Mouse (Mus musculus): Measurements from ENCODE around the gene Lrmda. TPM values are rescaled to one million over a fixed set of nuclear protein-coding genes. Genes with fewer than 3 reads are reported as not detected.

Lrmda gene
- polyA plus RNA-seq, 1 experiment from 2014 or later = 1.8 TPM

DNA sequence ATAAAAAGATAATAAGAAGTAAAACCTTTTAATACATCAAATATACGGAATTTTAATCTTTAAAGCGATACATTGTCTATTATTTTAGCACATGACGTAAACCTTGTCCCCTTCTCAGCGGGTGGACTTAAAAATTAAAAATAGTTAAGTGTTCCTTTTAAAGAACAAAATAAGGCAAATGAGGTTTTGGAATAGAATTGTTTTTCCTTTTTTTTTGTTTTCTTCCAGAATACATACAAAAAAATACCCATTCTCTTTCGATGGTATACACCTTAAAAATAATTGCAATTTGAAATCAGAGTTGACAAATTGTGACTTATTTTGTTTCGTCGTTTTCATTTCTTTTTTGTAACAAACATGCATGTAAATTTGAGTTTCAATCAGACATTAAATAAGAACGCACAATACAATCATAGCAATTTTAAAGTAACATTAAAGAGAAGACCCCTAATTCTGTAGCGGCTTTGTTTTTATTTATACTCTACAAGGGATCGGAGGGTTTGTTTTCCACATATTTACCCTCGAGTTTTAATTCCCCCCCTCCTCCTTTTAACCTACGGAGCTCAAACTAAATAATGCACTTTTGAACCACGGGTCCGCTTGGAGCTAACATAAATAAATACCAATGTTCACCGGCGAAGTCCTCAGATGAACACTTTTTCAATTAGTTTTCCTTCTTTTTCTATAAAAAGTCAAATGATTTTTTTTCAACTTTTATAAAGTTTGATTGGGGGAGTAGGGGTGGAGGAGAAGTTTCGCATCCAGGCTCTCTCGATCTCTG, 35.4 kb upstream of the Lrmda start:
- peak overlapping the region; percentile 90 for H3K9ac ChIP-seq (ENCODE audit: low read depth, low read length)
- H3K27ac ChIP-seq (ENCODE audit: low read depth, low read length) = peak overlapping the region; percentile 71; the same call in 1 of the 2 replicates
- H3K9me3 ChIP-seq (ENCODE audit: control insufficient read depth) = no peaks in the 10 kb centered on the region
- no peak for ATAC-seq
- H3K36me3 ChIP-seq (ENCODE audit: control insufficient read depth, insufficient read depth) = peaks cover 11% of the 10 kb centered on the region; the same call in 1 of the 2 replicates
- H3K4me2 ChIP-seq (replicated peaks; ENCODE audit: low read depth) = peak overlapping the region; percentile 95
- WGBS = 19% methylated on average over 18 of the region's 18 CpGs
- TF ChIP-seq CTCF (IDR thresholded peaks at IDR 0.05; ENCODE audit: low read depth) = no peak
- no peaks in the 10 kb centered on the region for H3K27me3 ChIP-seq (replicated peaks; ENCODE audit: control insufficient read depth, insufficient read depth, low read length)
- no peaks in the 10 kb centered on the region for H3K4me1 ChIP-seq (replicated peaks; ENCODE audit: control insufficient read depth, insufficient read depth, low read length)
- H3K4me3 ChIP-seq (ENCODE audit: low read depth, low read length) = peak overlapping the region; percentile 82

- Histone ChIP-seq H3K4me2 (replicated peaks; ENCODE audit: low read depth) (peak overlapping the region; percentile 95), H3K4me1 (replicated peaks; ENCODE audit: control insufficient read depth, insufficient read depth, low read length) (no peaks in the 10 kb centered on the region), H3K36me3 (ENCODE audit: control insufficient read depth, insufficient read depth) (peaks cover 11% of the 10 kb centered on the region; the same call in 1 of the 2 replicates), H3K27me3 (replicated peaks; ENCODE audit: control insufficient read depth, insufficient read depth, low read length) (no peaks in the 10 kb centered on the region), H3K9ac (ENCODE audit: low read depth, low read length) (peak overlapping the region; percentile 90), H3K27ac (ENCODE audit: low read depth, low read length) (peak overlapping the region; percentile 71), H3K4me3 (ENCODE audit: low read depth, low read length) (peak overlapping the region; percentile 82), H3K9me3 (ENCODE audit: control insufficient read depth) (no peaks in the 10 kb centered on the region)
- ATAC-seq = no peak
- 12% methylated on average over 49 of the region's 49 CpGs for WGBS
- TF ChIP-seq CTCF (IDR thresholded peaks at IDR 0.05; ENCODE audit: low read depth) = no peak
These were observed 34.6 kb upstream of the Lrmda start for GRCm38 (mm10) chr14:21984757-21985425.

DNA sequence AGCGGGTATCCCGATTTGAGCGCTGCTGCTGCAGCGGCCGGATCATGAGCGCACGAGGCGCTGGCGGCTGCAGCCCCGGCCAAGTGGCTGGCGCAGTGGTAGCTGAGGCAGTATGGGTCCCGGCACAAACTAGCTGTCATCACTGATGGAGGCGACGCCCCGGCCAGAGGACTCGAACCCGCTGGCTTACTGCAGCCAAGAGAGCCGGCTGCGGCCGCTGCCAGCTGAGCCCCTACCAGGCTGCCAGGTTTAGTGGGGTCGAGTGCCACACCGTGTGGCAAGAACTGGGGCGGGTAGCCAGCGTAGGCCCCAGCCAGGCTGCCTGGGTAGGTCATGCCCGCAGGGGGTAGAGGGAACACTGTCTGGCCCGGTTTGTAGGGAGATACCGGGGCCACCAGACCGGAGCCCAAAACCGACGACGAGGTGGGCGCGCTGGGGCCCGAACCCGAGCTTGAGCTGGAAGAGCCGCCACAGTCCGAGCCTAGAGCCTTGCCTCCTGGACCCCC, 34.0 kb upstream of the Lrmda start:
- H3K4me2 ChIP-seq (replicated peaks; ENCODE audit: low read depth) = peak overlapping the region; percentile 95
- peaks cover 11% of the 10 kb centered on the region; the same call in 1 of the 2 replicates for H3K36me3 ChIP-seq (ENCODE audit: control insufficient read depth, insufficient read depth)
- 2% methylated on average over 37 of the region's 37 CpGs for WGBS
- ATAC-seq = no peak
- H3K9ac ChIP-seq (ENCODE audit: low read depth, low read length) = peak overlapping the region; percentile 90
- H3K4me3 ChIP-seq (ENCODE audit: low read depth, low read length) = peak overlapping the region; percentile 82
- no peaks in the 10 kb centered on the region for H3K27me3 ChIP-seq (replicated peaks; ENCODE audit: control insufficient read depth, insufficient read depth, low read length)
- no peaks in the 10 kb centered on the region for H3K9me3 ChIP-seq (ENCODE audit: control insufficient read depth)
- peak overlapping the region; percentile 71 for H3K27ac ChIP-seq (ENCODE audit: low read depth, low read length)
- no peak for TF ChIP-seq CTCF (IDR thresholded peaks at IDR 0.05; ENCODE audit: low read depth)
- H3K4me1 ChIP-seq (replicated peaks; ENCODE audit: control insufficient read depth, insufficient read depth, low read length) = 0 out of 2 replicates have a peak, but pooled peaks cover 2% of the 10 kb centered on the region

- peak; percentile 75 for TF ChIP-seq CTCF (IDR thresholded peaks at IDR 0.05; ENCODE audit: low read depth)
- Histone ChIP-seq H3K4me3 (ENCODE audit: low read depth, low read length) (peak overlapping the region; percentile 82), H3K36me3 (ENCODE audit: control insufficient read depth, insufficient read depth) (peaks cover 11% of the 10 kb centered on the region; the same call in 1 of the 2 replicates), H3K27ac (ENCODE audit: low read depth, low read length) (peak overlapping the region; percentile 95), H3K4me2 (replicated peaks; ENCODE audit: low read depth) (peak overlapping the region; percentile 95), H3K4me1 (replicated peaks; ENCODE audit: control insufficient read depth, insufficient read depth, low read length) (0 out of 2 replicates have a peak, but pooled peaks cover 2% of the 10 kb centered on the region), H3K9ac (ENCODE audit: low read depth, low read length) (peak overlapping the region; percentile 90), H3K9me3 (ENCODE audit: control insufficient read depth) (no peaks in the 10 kb centered on the region), H3K27me3 (replicated peaks; ENCODE audit: control insufficient read depth, insufficient read depth, low read length) (no peaks in the 10 kb centered on the region)
- peak; percentile 32; the same call in 1 of the 2 replicates for ATAC-seq
- under 1% methylated on average over 54 of the region's 62 CpGs for WGBS
These were observed 33.4 kb upstream of the Lrmda start for GRCm38 (mm10) chr14:21985981-21986732.

DNA sequence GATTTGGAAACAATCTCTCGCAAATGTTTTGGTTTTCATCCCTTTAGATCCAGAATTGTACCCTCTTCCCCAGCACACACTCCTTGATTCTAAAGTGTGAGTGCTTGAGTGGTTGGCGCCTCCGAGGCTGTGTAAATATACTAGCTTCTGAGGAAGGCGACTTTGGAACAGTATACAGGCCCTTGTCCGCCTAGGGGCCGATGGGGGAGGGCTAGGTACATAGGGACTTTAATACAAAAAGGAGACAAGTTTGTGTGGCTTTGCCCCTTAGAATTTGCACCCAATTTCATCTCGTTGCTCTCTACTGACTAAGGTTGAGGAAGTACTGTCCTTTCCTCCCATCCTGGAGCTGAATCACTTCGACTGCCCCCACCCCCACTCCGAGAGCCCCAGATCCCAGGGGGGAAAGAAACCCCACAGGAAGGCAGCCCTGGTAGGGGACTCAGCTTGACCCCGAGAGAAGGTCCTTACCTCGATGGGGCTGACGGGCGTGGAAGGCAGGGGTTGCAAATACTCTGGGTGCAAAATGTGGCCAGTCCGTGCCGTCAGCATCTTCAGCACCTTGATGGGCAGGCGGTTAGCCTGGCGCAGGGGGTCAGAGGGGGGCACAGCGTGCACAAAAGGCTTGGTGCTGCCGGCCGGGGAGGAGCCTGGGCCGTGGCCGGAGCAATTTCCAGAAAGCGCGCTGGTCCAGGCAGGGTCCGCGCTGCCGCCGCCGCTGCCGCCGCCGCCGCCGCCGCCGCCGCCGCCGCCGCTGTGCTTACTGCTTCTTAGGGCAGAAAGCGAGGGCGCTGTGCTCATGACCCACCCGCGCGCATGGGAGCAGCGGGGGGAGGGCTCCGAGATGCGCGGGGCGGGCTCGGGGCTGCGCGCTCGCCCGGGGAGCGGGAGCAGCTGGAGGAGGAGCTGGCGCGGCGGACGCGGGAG, 32.5 kb upstream of the Lrmda start:
- Histone ChIP-seq H3K4me1 (replicated peaks; ENCODE audit: control insufficient read depth, insufficient read depth, low read length) (0 out of 2 replicates have a peak, but pooled peaks cover 2% of the 10 kb centered on the region), H3K4me2 (replicated peaks; ENCODE audit: low read depth) (peak overlapping the region; percentile 95), H3K27me3 (replicated peaks; ENCODE audit: control insufficient read depth, insufficient read depth, low read length) (no peaks in the 10 kb centered on the region), H3K9me3 (ENCODE audit: control insufficient read depth) (no peaks in the 10 kb centered on the region), H3K9ac (ENCODE audit: low read depth, low read length) (peak overlapping the region; percentile 90), H3K4me3 (ENCODE audit: low read depth, low read length) (peak overlapping the region; percentile 82), H3K27ac (ENCODE audit: low read depth, low read length) (peak overlapping the region; percentile 95), H3K36me3 (ENCODE audit: control insufficient read depth, insufficient read depth) (peaks cover 11% of the 10 kb centered on the region; the same call in 1 of the 2 replicates)
- ATAC-seq = peak; percentile 8
- TF ChIP-seq CTCF (IDR thresholded peaks at IDR 0.05; ENCODE audit: low read depth) = no peak
- WGBS = under 1% methylated on average over 50 of the region's 61 CpGs

All from intestine, postnatal 0 days (tissue).